Mouse (Mus musculus): ENCODE data around the gene Ip6k2.

Gene Ip6k2

DNA sequence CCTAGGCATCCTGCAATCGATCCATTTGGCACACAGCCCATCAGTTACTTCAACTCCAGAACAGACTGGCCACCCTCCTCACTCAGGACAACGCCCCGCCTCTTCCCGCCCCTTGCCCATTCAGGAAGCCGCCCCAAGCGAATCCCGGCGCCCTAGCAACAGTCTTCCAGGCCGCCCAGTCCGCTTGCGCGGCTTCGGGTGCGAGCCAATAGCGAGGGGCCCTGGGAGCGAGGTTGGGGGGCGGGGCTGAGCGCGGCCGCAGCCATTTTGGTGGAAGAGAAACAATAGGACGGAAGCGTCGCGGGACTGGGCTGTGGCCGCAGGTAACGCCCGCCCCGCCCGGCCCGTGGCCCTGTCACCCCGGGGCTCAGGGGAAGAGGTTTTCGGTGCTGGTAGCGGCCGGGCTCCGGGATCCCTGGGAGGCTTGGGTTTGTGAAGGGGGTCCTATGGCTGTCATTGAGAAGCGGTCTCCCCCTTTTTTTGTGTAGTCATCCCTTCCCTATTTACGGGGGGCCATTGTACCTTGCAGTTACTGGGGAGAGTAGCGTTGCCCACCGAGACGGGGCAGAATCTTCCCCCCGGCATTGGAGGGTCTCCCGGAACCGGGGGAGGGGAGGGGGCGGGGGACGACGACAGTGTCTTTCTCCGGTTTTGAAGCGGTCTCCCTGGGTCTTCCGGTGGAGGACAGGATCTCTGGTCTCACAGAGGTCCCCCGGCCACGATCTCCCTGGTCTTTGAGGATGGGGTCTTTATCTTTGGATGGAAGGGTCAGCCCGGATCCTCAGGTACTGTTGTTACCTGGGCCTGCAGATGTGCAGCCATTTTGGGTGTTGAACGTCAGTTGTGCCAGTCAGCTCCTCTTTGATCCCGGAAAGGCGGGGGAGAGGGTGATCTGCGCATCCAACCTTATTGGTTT is at the start of gene Ip6k2:
Gene Ip6k2 (plus strand): TSS at position 249 of the 916 bp plus-strand sequence.
- in situ Hi-C loops (cut with MboI, MseI): loop anchor here (10.0 kb wide), 1 partner anchor 1521 kb away; the partner anchor contains the start of gene Elp6

DNA sequence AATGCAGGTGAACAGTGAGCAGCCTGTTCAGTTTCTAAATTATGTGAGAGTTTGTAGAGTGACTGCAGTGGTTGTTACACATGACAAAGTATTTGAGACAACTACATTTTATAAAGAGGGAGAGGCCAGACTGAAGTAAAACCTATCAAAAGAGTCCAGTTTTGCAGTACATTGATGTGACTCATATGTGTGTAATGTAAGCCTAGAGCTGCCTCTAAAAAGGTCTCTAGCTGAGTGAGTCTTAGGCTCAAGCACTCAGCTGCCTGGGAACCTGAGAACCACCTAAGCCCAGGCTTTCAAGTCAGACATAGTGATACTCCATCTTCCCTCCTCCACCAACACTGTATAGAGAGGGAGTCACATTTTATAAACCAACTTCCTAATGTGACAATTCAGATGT is 49.0 kb upstream of the Ip6k2 start:
- in situ Hi-C loops (cut with MboI, MseI): no loop called here

DNA sequence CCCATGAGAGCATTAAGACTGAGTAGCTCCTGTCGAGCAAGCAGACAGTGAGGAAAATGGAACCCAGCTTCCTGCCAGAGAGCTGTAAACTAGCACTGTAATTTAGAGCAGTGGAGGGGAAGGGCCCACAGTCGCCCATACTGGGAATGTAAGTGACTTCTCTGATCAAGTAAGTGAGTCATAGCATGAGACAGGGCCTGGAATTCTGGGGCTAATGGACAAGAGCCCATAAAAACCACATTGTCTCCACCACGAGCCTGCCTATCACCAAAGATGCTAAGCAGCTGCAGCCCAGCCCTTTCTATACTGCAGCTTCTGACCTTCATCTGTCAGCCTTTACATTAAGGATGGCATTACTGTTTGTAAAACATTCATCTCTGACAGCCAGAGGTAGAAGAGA is 44.4 kb upstream of the Ip6k2 start:
- in situ Hi-C loops (cut with MboI, MseI): no loop called here

DNA sequence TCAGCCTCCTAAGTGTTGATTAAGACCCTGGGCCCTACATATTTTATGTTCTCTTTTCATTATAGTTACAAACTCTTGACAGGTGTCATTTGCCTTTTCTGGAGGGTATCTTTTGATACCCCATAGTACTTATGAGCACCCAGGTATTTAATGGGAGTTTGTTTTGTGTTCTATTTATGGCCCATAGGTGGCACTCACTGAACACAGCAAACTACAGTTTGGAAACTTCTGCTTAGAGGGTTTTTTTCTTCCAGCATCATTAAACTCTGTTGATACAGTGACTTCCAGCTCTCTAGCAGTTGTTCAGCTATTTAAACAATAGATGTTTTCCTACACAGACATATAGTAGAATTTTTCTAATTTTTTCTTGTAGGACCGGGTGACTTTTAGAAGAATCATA is 43.5 kb upstream of the Ip6k2 start:
- in situ Hi-C loops (cut with MboI, MseI): no loop called here

DNA sequence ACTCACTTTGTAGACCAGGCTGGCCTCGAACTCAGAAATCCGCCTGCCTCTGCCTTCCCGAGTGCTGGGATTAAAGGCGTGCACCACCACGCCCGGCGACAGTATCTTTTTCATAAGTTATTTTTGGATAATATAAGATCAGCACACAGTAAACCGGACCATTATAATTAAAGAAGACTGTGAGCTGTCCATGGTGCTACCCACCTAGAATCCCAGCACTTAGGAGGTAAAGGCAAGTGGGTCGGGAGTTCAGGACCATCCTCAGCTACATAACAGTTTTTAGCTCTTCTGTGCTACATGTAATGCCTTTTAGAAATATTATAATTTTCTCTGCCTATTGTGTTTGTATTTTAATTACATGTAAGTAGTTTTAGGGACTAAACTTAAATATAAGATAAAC is 41.5 kb upstream of the Ip6k2 start:
- in situ Hi-C loops (cut with MboI, MseI): no loop called here

DNA sequence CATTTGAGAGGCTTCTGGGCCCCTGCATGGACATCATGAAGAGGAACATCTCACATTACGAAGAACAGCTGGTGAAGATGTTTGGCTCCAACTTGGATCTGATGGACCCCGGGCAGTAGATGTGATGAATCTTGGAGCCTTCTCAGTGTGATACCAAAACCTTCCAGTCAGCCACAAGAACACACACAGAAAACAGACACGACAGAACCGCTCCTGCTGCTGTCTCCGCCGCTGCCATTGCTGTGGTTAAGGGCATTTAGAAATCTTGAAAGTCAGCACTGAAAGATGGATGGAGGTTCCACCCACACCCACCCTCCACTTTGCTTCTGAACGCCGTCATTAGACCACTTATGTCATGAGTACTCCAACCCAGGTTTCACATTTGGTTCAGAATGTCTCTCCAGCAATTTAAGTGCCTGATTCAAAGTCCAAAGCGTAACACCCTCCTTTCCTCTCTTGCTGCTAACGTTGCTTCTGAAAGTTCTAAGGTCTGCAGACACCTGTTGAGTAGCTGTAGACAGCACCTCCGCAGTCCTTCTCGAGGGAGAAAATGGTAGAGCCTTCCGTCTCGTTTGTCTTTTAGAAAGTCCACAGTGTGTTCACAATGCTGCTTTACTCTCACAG is 36.6 kb upstream of the Ip6k2 start:
- in situ Hi-C loops (cut with MboI, MseI): no loop called here

DNA sequence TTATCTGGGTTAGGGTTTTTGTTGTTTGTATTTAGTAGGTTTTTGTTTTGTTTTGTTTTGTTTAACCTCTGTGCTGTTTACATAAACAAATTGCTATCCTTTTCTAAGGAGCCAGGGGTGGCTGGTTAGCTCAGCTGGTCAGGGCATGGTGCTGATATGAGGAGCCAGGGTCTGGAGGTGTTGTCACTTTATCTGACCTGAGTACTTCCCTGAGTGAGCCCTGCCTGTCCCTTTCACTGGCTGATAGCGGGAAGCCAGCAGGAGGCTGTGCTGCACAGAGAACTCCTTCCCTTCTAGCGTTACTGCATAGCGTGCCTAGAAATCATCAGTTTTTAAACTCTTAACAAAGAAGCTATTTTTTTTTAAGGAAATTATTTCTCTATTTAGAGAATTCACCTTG is 35.9 kb upstream of the Ip6k2 start:
- in situ Hi-C loops (cut with MboI, MseI): no loop called here

DNA sequence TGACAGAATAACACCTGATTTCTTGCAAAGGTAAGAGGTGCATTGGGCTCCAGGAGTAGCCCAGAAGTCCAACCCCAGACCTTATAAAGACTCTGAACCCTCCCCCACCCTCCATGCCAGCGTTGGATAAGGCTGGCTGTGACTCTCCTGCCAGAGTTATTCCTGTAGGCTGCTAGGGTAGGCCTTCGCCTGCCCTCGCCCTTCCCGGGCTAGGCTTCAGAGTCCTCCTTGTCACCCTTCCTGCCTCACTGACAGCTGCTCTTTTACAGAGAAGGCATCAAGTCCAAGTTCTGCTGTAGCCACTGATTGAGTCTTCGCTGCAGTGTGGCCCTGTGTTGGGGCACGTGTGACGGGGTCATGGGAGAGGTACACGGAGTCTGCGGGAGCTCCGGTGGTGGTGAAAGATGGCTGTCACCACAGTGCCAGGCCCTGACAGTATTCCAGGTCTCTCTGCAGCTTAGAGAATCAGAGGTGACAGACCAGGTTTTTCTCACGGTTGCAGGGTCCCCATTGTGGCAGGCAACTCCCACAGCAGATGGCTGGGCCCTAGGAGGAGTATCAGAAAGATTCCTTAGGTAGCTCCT is 34.9 kb upstream of the Ip6k2 start:
- in situ Hi-C loops (cut with MboI, MseI): no loop called here

DNA sequence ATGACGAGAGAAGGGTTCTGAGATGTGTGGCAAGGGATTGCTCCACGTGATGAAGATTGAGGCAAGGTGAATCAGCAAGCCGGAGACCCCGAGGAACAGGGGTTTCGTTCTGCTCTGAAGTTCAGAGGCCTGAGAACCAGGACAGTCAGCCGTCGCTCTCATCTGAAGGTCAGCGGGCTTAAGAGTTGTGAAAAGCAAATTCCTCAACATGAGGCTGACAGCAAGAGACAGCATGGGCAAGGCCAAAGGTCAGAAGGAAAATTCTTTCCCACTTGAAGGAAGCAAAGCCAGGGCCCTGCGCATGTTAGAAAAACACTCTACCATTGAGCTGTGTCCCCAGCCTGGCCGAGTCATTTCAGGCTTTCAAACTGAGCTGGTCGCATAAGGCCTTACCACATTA is 33.0 kb upstream of the Ip6k2 start:
- in situ Hi-C loops (cut with MboI, MseI): no loop called here

DNA sequence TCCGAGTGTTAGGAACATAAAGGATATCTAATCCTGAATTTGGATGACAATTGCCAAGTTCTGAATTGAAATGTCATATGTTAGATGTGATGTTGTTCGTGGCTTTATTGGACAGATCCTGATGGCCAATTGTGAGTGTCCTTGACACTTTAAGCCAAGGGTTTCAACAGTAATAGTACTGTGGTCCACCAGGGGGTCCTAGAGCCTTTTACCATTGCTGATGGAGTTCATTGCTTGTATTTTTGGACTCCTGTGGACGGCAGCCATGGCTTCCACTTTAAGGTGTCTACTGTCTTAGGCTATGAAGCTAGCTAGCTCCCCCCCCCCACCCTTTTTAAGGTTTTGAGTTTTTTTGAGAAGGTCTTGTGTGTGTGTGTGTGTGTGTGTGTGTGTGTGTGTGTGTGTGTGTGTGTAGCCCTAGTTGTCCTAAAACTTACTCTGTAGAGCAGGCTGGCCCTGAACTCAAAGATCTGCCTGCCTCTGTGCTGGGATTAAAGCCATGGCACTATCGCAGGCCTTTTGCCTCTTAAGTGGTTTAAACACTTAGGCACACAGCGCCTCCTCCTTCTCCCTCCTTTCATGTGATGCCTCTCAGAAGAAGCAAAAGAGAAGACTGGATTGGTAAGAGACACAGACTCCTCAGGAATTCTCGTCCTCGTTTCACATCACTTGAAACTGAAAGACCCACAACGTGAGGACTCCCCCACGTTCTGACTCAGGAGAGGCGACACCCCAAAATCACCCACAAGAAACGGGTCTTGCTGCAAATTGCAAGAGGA is 31.3 kb upstream of the Ip6k2 start:
- in situ Hi-C loops (cut with MboI, MseI): no loop called here

DNA sequence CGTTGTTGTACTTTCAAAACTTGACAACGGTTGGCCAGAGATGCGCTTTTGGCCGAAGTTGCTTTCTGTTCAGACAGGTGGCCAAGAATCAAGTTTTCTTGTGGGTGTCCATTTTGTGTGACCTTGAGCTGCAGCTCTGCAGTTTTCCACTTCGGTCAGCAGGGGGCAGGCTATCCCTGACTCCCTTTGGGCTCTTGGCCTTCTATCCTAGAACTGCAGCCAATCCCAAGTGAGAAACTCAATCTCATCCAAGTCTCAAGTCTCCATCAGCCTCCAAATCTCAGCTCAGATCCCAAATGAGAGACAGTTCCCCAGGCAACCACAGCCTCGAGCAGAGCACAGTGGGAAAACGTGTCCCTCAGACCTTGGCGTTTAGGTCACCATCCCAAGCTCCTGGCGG is 30.3 kb upstream of the Ip6k2 start:
- in situ Hi-C loops (cut with MboI, MseI): no loop called here

DNA sequence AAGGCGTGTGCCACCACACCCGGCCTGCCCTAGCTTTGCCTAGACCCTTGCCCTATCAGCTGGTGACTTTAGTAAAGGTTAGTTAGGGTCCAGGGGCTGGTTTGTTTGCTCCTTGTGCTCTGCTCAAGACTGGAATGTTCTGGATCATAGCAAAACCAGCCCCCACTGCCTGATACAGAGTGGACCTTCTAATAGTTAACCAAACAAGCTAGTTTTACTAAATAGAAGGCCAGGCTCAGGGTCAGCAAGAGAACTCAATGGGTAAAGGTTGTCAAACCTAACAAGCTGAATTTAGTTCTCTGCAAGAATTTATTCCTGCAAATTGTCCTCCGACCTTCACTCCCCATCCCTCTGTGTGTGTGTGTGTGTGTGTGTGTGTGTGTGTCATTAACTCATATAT is 29.6 kb upstream of the Ip6k2 start:
- in situ Hi-C loops (cut with MboI, MseI): no loop called here

DNA sequence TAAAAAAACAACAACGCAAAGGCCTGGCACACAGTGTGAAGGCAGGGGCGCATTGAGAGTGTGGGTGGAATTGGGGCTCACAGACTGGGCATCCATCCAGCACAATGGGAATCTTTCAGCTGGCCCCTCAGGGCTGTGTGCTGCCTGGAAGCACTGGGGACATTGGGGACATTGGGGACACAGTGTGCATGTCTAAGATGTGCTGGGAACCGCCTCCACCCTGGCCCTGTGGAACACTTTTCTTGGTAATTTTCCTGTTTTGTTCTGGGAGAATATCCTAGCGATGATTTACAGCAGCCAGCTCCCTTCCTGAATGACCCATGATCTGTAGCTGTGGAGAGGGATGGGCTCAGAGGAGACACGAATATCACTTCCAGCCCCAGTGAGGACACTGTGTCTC is 29.2 kb upstream of the Ip6k2 start:
- in situ Hi-C loops (cut with MboI, MseI): no loop called here

DNA sequence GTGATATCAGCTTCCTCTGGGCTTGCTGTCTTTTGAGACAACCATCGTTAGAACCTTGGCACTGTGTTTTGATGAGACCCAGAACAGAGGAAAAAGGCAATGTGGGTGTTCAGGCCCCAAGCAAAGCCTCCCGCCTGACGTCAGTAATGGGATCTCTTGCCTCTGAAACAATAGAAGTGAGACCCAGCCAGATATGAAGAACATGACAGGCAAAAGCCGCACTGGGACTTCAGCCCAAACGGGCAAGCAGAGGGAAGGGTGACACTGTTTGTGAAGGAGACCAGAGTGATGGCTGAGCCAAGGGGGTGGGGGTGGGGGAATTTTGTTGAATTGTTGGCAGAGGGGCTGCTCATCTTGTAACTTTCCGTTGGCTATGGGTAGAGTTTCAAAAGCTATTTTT is 26.2 kb upstream of the Ip6k2 start:
- in situ Hi-C loops (cut with MboI, MseI): loop anchor here (5.0 kb wide), 1 partner anchor 180 kb away; the partner anchor contains the start of gene Uqcrc1

DNA sequence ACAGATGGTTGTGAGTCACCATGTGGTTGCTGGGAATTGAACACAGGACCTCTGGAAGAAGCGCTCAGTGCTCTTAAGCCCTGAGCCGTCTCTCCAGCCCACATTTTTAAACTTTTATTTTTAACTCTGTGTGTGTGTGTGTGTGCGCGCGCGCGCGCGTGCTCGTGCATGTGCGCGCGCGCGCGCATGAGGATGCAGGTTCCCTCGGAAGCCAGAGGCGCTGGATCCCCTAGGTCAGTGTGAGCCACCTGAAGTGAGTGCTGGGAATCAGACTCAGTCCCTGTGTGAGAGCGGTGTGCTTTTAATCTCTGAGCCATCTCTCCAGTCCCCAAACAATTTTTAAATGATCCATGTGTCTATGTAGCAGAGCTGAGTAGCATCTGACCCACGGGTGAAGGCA is 24.5 kb upstream of the Ip6k2 start:
- in situ Hi-C loops (cut with MboI, MseI): loop anchor here (5.0 kb wide), 1 partner anchor 178 kb away; the partner anchor contains the start of gene Uqcrc1

DNA sequence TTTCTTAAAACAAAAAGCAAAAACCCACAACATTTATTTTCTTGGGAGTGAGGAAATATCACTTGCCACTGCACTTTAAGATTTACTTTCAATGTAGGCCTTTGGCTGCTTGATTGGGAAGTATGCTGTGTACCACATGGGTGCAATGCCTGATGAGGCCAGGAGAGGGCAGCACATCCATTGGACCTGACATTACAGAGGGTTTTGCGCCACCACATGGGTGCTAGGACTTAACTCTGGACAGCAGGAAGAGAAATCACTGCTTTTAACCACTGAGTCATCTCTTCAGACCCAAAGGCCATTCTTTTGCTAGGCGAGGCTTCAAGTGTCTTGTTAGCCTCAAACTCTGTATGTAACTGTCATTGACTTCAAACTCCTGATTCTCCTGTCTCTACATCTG is 23.8 kb upstream of the Ip6k2 start:
- in situ Hi-C loops (cut with MboI, MseI): loop anchor here (5.0 kb wide), 1 partner anchor 177 kb away; the partner anchor contains the start of gene Uqcrc1

DNA sequence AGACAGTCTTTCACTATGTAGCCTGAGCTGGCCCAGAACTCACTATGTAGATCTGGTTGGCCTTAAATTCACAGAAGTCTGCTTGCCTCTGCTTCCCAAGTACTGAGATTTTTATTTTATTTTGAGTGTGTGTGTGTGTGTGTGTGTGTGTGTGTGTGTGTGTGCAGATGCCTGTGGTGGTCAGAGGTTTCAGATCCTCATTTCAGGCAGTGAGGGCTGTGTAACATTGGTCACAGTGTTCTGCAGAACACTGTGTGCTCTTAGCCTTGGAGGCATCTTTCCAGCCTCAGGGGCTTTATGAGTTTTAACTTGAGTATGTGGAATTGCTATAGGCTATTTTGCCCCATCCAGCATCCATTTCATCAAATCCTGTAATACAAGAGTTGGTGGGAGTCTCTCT is 22.0 kb upstream of the Ip6k2 start:
- in situ Hi-C loops (cut with MboI, MseI): no loop called here

DNA sequence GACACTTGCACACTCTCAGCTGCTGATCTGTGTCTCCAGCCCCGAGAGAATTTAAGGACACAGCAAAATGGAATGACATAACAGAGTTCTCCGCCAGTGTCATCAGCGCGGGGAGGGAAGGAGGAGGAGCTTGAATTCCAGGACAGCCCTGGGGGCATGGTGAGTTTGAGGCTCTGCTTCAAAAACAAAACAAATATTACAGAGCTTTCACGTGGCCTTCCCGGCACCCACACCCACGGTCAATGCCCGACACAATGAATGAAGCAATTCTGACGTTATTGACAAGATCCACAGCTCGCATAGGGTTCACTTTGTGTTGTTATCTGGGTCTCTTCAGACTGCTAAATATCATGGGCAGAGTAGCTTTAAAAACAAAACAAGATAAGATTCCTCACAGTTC is 18.6 kb upstream of the Ip6k2 start:
- in situ Hi-C loops (cut with MboI, MseI): no loop called here

DNA sequence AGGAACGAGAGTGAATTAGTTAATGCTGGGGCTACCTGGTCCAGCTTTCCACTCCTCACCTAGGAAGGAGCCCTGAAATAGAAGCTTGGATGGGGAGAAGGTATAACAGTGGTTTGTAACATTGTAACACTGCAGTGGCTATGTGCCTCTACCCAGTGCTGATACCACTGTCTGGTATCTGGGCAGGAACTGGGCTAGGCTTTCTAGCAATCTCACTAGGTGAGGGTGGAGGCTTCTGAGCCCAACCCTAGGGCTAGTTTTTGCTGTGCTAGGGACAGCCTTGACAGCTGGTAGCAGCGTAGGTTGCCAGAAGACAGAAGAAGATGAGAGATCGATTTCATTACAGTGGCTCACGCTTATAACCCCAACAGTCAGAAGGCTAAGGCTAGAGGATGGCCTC is 7.0 kb upstream of the Ip6k2 start:
- in situ Hi-C loops (cut with MboI, MseI): no loop called here

DNA sequence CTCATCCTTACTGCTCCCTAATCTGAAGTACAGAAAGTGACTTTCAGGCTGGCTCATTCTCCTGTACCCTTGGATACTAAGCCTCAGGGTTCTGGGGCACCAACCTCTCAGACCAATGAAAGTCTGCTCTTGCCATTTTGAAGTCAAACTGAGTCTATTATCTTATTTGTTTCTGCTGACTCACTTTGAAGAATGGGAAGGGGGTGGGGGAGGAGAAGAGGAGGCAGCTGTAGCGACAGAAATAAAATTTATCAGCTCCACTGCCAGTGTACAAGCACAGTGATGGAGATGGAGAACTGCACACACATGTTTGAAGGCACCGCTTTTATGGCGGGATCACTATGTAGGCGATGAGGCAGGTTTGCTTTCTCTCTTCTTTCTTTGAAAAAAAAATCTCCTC is 6.3 kb upstream of the Ip6k2 start:
- in situ Hi-C loops (cut with MboI, MseI): no loop called here

DNA sequence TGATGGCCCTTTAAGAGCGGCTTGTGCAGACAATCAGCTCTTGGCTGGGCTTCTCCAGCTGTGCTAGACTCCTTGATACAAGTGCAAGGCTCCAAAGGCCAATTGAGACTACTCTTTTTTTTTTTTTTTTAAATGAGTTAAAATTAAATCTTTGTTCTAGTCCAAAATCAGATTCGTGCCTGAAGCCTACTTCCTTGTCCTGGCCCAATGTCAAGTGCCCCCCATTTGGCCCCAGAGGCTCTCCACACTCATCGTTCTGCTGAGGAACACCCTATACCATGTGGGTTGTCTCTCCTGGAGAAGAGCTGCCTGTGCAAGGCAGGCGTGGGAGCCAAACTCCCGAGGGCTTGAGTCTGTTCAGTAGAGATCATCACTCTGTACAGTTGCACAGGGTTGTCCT is 2.6 kb upstream of the Ip6k2 start:
- in situ Hi-C loops (cut with MboI, MseI): loop anchor here (10.0 kb wide), 1 partner anchor 1524 kb away; the partner anchor contains the start of gene Elp6

DNA sequence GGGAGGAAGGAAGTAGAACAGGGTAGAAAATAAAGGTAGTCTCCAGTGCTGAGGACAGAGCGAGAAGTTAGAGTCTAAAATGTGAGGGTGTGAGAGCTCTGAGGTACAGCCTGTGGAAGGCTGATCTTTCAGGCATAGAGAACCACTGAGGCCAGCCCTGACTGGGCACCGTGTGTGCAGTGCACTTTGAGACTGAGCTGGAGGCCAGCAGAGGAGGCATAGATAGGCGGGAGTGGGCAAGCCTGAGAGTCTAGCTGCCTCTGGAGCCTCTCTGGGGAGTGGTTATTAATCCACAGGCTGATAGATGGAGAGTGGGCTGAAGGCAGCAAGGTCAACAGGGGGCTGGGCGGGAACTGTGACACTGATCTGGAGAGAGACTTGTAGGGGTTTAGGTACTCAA is 1.7 kb upstream of the Ip6k2 start:
- in situ Hi-C loops (cut with MboI, MseI): loop anchor here (10.0 kb wide), 1 partner anchor 1523 kb away; the partner anchor contains the start of gene Elp6
